Mouse (Mus musculus) hindbrain, embryonic 11.5 days (tissue): ENCODE results near the gene Plekha6. TPM values are rescaled to one million over a fixed set of nuclear protein-coding genes. Genes with fewer than 3 reads are reported as not detected.

Experiments used
- ATAC-seq: fragments of 200-750 bp; cut with Nextera tagmentation; 2 replicates; pipeline ENCODE4 v1.8.0; 2017; ENCODE audit warnings: mild to moderate bottlenecking, moderate TSS enrichment, moderate library complexity; ENCODE audit not compliant: low FRiP score
- DNase-seq: peaks from one replicate; pipeline ENCODE4 v3.0.0-alpha.2; 2015; ENCODE audit warnings: low spot score
- H3K27ac ChIP-seq: fragments of 300-500 bp; sonication (generic); 2 replicates; pipeline ENCODE4 v1.5.1; 2014; ENCODE audit warnings: mild to moderate bottlenecking, low read depth, low read length
- H3K27me3 ChIP-seq: fragments of 300-500 bp; sonication (generic); 2 replicates; pipeline ENCODE4 v1.6.1; 2014; ENCODE audit warnings: mild to moderate bottlenecking, low read length, moderate library complexity, mixed read lengths; ENCODE audit not compliant: control insufficient read depth, insufficient read depth
- H3K36me3 ChIP-seq: fragments of 300-500 bp; sonication (generic); 2 replicates; pipeline ENCODE4 v1.6.1; 2014; ENCODE audit warnings: mild to moderate bottlenecking, low read length, moderate library complexity, mixed read lengths; ENCODE audit not compliant: control insufficient read depth, insufficient read depth
- H3K4me1 ChIP-seq: fragments of 300-500 bp; sonication (generic); replicated peaks from 2 replicates; pipeline ENCODE4 v1.6.1; 2014; ENCODE audit warnings: low read length, mixed read lengths; ENCODE audit not compliant: control insufficient read depth, insufficient read depth
- H3K4me2 ChIP-seq: fragments of 300-500 bp; sonication (generic); replicated peaks from 2 replicates; pipeline ENCODE4 v1.6.1; 2014; ENCODE audit warnings: mild to moderate bottlenecking, low read depth, low read length
- H3K4me3 ChIP-seq: fragments of 300-500 bp; sonication (generic); 2 replicates; pipeline ENCODE4 v1.5.1; 2014; ENCODE audit warnings: low read depth, low read length
- H3K9ac ChIP-seq: fragments of 300-500 bp; sonication (generic); 2 replicates; pipeline ENCODE4 v1.6.1; 2014; ENCODE audit warnings: low read depth, low read length
- H3K9me3 ChIP-seq: fragments of 300-500 bp; sonication (generic); 2 replicates; pipeline ENCODE4 v1.6.1; 2016; ENCODE audit warnings: low read length; ENCODE audit not compliant: control insufficient read depth
- WGBS: fragments of 180-500 bp; shearing (Covaris S2); extraction: QIAGEN DNeasy Blood & Tissue Kit; methylation state at CpG from one replicate; pipeline ENCODE4 v1.1.7; 2014; 5-methylcytosine and 5-hydroxymethylcytosine counted together
- polyA plus RNA-seq: library from polyadenylated mRNA; unstranded; fragments of >200 nt; fragmentation: Nextera tagmentation; extraction: Ambion mirVana; gene quantifications from 2 replicates; pipeline ENCODE4 v1.2.1, GENCODE M21; 2014

Gene Plekha6
- polyA plus RNA-seq, 1 experiment from 2014 or later: 22.1 TPM

GRCm38 (mm10) chr1:133210766-133211165 lies 46.8 kb downstream of the Plekha6 start:
- no peak for ATAC-seq
- Histone ChIP-seq H3K36me3 (no peaks in the 10 kb centered on the region), H3K4me1 (peaks cover 24% of the 10 kb centered on the region), H3K9me3 (no peaks in the 10 kb centered on the region), H3K27me3 (no peaks in the 10 kb centered on the region; the same call in 1 of the 2 replicates), H3K4me3 (no peak overlapping the region), H3K27ac (no peak overlapping the region; the same call in 1 of the 2 replicates), H3K9ac (no peak overlapping the region; the same call in 1 of the 2 replicates), H3K4me2 (no peak overlapping the region)
- no peak for DNase-seq
- 69% methylated on average over 7 of the region's 7 CpGs for WGBS

GRCm38 (mm10) chr1:133212273-133212672 lies 48.3 kb downstream of the Plekha6 start:
- DNase-seq (no peak), ATAC-seq (no peak)
- Histone ChIP-seq H3K4me2 (no peak overlapping the region), H3K4me3 (no peak overlapping the region), H3K27me3 (no peaks in the 10 kb centered on the region; the same call in 1 of the 2 replicates), H3K27ac (no peak overlapping the region), H3K4me1 (peaks cover 24% of the 10 kb centered on the region), H3K9me3 (no peaks in the 10 kb centered on the region), H3K9ac (no peak overlapping the region), H3K36me3 (no peaks in the 10 kb centered on the region)
- WGBS: 74% methylated on average over 4 of the region's 4 CpGs

GRCm38 (mm10) chr1:133213098-133213497 lies 49.1 kb downstream of the Plekha6 start:
- Histone ChIP-seq H3K27me3 (no peaks in the 10 kb centered on the region; the same call in 1 of the 2 replicates), H3K9ac (no peak overlapping the region), H3K4me3 (no peak overlapping the region), H3K9me3 (no peaks in the 10 kb centered on the region), H3K4me2 (no peak overlapping the region), H3K27ac (no peak overlapping the region), H3K36me3 (no peaks in the 10 kb centered on the region), H3K4me1 (peaks cover 24% of the 10 kb centered on the region)
- DNase-seq (no peak), ATAC-seq (no peak)
- WGBS: 66% methylated on average over 7 of the region's 7 CpGs

DNA sequence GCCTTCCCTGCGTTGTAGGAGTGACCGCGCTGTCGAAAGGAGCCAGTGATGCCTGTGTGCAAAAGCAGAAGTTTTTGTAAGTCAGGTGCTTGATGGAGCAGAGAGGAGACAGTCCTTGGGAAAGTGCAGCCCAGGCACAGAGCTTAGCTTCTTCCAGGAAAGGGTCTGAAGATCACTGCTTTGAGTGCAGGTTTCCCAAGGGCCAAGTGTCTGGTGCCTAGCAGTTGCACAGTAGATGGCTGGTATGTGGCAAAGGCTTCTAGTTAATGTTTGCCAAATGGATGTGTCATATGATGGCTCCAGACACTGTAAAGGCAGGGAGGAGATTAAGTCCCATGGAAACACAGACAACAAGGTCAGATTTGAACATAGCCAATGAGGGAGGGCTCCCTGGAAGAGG lies 49.9 kb downstream of the Plekha6 start:
- DNase-seq (no peak), ATAC-seq (no peak)
- Histone ChIP-seq H3K27ac (no peak overlapping the region), H3K4me1 (peaks cover 24% of the 10 kb centered on the region), H3K4me2 (no peak overlapping the region), H3K9me3 (no peaks in the 10 kb centered on the region), H3K36me3 (no peaks in the 10 kb centered on the region), H3K27me3 (no peaks in the 10 kb centered on the region; the same call in 1 of the 2 replicates), H3K4me3 (no peak overlapping the region), H3K9ac (no peak overlapping the region)
- WGBS: 97% methylated on average over 4 of the region's 4 CpGs

GRCm38 (mm10) chr1:133214672-133215359 lies 50.8 kb downstream of the Plekha6 start:
- Histone ChIP-seq H3K9ac (0 out of 2 replicates have a peak overlapping the region, but pooled peaks have one; percentile 17), H3K36me3 (no peaks in the 10 kb centered on the region), H3K27ac (peak overlapping the region; percentile 40; the same call in 1 of the 2 replicates), H3K27me3 (no peaks in the 10 kb centered on the region; the same call in 1 of the 2 replicates), H3K9me3 (no peaks in the 10 kb centered on the region), H3K4me3 (no peak overlapping the region), H3K4me1 (peaks cover 17% of the 10 kb centered on the region), H3K4me2 (no peak overlapping the region)
- DNase-seq (no peak), ATAC-seq (no peak)
- 68% methylated on average over 7 of the region's 7 CpGs for WGBS

GRCm38 (mm10) chr1:133215360-133215700 lies 51.3 kb downstream of the Plekha6 start:
- H3K27ac ChIP-seq: peak overlapping the region; percentile 40; the same call in 1 of the 2 replicates
- no peaks in the 10 kb centered on the region; the same call in 1 of the 2 replicates for H3K27me3 ChIP-seq
- H3K9me3 ChIP-seq: no peaks in the 10 kb centered on the region
- DNase-seq (no peak), ATAC-seq (no peak)
- H3K4me3 ChIP-seq: no peak overlapping the region
- WGBS: 73% methylated on average over 3 of the region's 3 CpGs
- no peak overlapping the region for H3K4me2 ChIP-seq
- H3K4me1 ChIP-seq: peaks cover 12% of the 10 kb centered on the region
- H3K36me3 ChIP-seq: no peaks in the 10 kb centered on the region
- 0 out of 2 replicates have a peak overlapping the region, but pooled peaks have one; percentile 17 for H3K9ac ChIP-seq

DNA sequence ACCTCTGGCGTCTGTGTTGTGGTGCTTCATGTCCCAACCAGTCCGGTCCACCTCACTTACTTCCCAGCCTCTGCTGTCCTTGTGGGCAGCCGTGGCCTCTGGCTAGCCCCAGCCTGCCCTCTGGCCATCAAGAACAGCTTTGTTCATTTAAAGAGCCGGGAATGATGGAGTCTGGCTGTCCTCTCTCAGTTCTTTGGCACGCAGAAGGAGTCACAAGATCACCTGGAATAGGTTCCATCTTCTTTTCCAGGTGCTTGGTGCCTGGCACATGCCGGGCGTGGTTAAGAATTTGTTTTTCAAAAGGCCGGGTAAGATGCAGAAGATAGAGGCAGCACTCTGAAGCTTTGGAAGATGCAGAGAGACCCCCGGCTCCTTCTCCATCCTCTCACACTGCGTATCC lies 51.7 kb downstream of the Plekha6 start:
- DNase-seq: no peak
- Histone ChIP-seq H3K4me3 (no peak overlapping the region), H3K27ac (peak overlapping the region; percentile 75), H3K36me3 (no peaks in the 10 kb centered on the region), H3K9ac (no peak overlapping the region), H3K9me3 (no peaks in the 10 kb centered on the region), H3K4me2 (no peak overlapping the region), H3K4me1 (peaks cover 9% of the 10 kb centered on the region), H3K27me3 (no peaks in the 10 kb centered on the region)
- WGBS: 75% methylated on average over 10 of the region's 10 CpGs
- ATAC-seq: no peak

DNA sequence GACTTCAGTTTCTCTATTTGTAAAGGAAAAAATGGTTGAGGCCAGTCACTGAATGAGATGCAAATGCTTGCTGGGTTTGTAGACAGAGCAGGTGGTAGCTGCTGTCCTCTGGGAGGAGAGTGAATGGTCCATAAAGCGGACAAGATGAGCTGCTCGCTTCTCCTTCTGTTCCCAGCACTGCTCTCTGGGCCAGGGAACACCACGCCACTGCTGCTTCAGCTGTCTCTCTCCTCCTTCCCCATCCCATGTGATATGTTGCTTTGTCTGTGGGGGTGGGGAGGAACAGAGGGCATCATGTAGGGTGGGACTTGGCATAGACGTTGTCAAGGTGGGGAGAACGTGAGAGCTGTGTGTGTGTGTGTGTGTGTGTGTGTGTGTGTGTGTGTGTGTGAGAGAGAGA lies 53.0 kb downstream of the Plekha6 start:
- H3K36me3 ChIP-seq: no peaks in the 10 kb centered on the region
- H3K27ac ChIP-seq: peak overlapping the region; percentile 75
- no peaks in the 10 kb centered on the region for H3K27me3 ChIP-seq
- WGBS: 56% methylated on average over 5 of the region's 5 CpGs
- no peak overlapping the region for H3K9ac ChIP-seq
- DNase-seq: peak; percentile 44
- no peak overlapping the region for H3K4me2 ChIP-seq
- peaks cover 8% of the 10 kb centered on the region for H3K4me1 ChIP-seq
- no peak overlapping the region for H3K4me3 ChIP-seq
- H3K9me3 ChIP-seq: no peaks in the 10 kb centered on the region
- ATAC-seq: peak; percentile 68

DNA sequence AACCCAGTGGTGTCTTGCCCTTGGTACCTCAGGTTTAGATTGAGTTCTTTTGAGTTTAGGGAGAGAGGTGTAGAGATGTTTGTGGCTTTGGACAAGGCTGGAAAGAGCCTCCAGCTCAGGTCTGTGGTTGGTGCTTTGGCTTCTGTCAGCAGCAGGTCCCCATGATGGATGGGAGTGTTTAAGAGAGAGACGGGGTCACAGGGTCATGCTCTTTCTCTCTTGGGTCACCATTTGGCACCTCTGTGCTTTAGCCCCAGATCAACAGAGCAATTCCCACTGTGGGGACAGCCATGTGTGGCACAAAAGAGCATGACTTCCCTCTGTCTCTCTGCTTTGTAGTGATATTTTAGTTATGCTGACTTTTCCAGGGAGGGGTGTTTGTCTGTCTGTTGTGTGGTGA lies 55.1 kb downstream of the Plekha6 start:
- Histone ChIP-seq H3K27me3 (no peaks in the 10 kb centered on the region), H3K9me3 (no peaks in the 10 kb centered on the region), H3K27ac (no peak overlapping the region), H3K4me2 (no peak overlapping the region), H3K4me3 (no peak overlapping the region), H3K36me3 (no peaks in the 10 kb centered on the region), H3K9ac (no peak overlapping the region), H3K4me1 (peaks cover 6% of the 10 kb centered on the region)
- ATAC-seq: no peak
- WGBS: 23% methylated on average over 1 of the region's 1 CpGs
- no peak for DNase-seq
